Mouse (Mus musculus) heart, embryonic 15.5 days (tissue): ENCODE data around the gene Atoh8. TPM values are rescaled to one million over a fixed set of nuclear protein-coding genes. Genes with fewer than 3 reads are reported as not detected.

Experiments
- ATAC-seq: fragments of 200-750 bp; cut with Nextera tagmentation; replicated peaks from 2 replicates; pipeline ENCODE4 v1.8.0; 2017; ENCODE audit warnings: low read depth, moderate TSS enrichment; ENCODE audit not compliant: insufficient number of reproducible peaks, insufficient read depth, low FRiP score
- H3K27ac ChIP-seq: fragments of 300-500 bp; sonication (generic); 2 replicates; pipeline ENCODE4 v1.5.1; 2015; ENCODE audit warnings: mild to moderate bottlenecking, inconsistent platforms
- H3K27me3 ChIP-seq: fragments of 300-500 bp; sonication (generic); 2 replicates; pipeline ENCODE4 v1.6.1; 2015; ENCODE audit warnings: inconsistent platforms
- H3K36me3 ChIP-seq: fragments of 300-500 bp; sonication (generic); 2 replicates; pipeline ENCODE4 v1.6.1; 2015; ENCODE audit warnings: mild to moderate bottlenecking, inconsistent platforms
- H3K4me1 ChIP-seq: fragments of 300-500 bp; sonication (generic); replicated peaks from 2 replicates; pipeline ENCODE4 v1.6.1; 2015; ENCODE audit warnings: inconsistent platforms
- H3K4me2 ChIP-seq: fragments of 300-500 bp; sonication (generic); 2 replicates; pipeline ENCODE4 v1.6.1; 2015; ENCODE audit warnings: inconsistent platforms, mild to moderate bottlenecking, moderate library complexity
- H3K4me3 ChIP-seq: fragments of 300-500 bp; sonication (generic); 2 replicates; pipeline ENCODE4 v1.5.1; 2015; ENCODE audit warnings: mild to moderate bottlenecking, inconsistent platforms
- H3K9ac ChIP-seq: fragments of 300-500 bp; sonication (generic); 2 replicates; pipeline ENCODE4 v1.6.1; 2015; ENCODE audit warnings: mild to moderate bottlenecking, inconsistent platforms
- H3K9me3 ChIP-seq: fragments of 300-500 bp; sonication (generic); replicated peaks from 2 replicates; pipeline ENCODE4 v1.6.1; 2016; ENCODE audit warnings: inconsistent platforms
- WGBS: fragments of 180-500 bp; shearing (Covaris S2); methylation state at CpG from one replicate; pipeline ENCODE4 v1.1.7; 2015; ENCODE audit warnings: mixed read lengths; 5-methylcytosine and 5-hydroxymethylcytosine counted together
- polyA plus RNA-seq: library from polyadenylated mRNA; unstranded; fragments of >200 nt; fragmentation: Nextera tagmentation; extraction: Ambion mirVana; gene quantifications from 2 replicates; pipeline ENCODE4 v1.2.1, GENCODE M21; 2015

The Atoh8 gene
- polyA plus RNA-seq, 1 experiment from 2014 or later, result 14.0 TPM

DNA sequence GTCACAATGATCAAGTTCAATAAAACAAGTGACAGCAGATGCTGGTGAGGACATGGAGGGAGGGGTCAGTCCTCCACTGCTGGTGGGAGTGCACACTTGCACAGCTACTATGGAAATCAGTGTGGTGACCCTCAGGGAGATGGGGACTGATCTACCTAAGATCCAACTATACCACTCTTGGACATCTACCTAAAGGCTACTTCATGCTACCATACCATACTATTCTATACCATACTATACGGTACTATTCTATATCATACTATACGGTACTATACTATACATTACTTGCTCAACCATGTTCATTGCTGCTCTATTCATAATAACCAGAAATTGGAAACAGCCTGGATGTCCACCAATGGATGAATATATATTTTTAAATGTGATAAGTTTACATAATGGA is 69.5 kb downstream of the Atoh8 start:
- H3K4me2 ChIP-seq, result no peak overlapping the region
- ATAC-seq, result no peak
- no peak overlapping the region for H3K27ac ChIP-seq
- no peak overlapping the region for H3K4me3 ChIP-seq
- H3K36me3 ChIP-seq, result no peaks in the 10 kb centered on the region
- no peaks in the 10 kb centered on the region for H3K27me3 ChIP-seq
- H3K4me1 ChIP-seq, result peaks cover 15% of the 10 kb centered on the region
- no peak overlapping the region for H3K9ac ChIP-seq
- no peaks in the 10 kb centered on the region for H3K9me3 ChIP-seq
- WGBS, result 53% methylated on average over 2 of the region's 2 CpGs

GRCm38 (mm10) chr6:72164321-72165275 is 70.8 kb downstream of the Atoh8 start:
- H3K27ac ChIP-seq, result no peak overlapping the region
- H3K4me3 ChIP-seq, result no peak overlapping the region
- peak; percentile 72 for ATAC-seq
- H3K9me3 ChIP-seq, result no peaks in the 10 kb centered on the region
- no peak overlapping the region for H3K9ac ChIP-seq
- no peaks in the 10 kb centered on the region for H3K27me3 ChIP-seq
- no peaks in the 10 kb centered on the region for H3K36me3 ChIP-seq
- H3K4me1 ChIP-seq, result peaks cover 15% of the 10 kb centered on the region
- WGBS, result 17% methylated on average over 20 of the region's 20 CpGs
- peak overlapping the region; percentile 12; the same call in 1 of the 2 replicates for H3K4me2 ChIP-seq

- WGBS, result 24% methylated on average over 19 of the region's 19 CpGs
- H3K27ac ChIP-seq, result peak overlapping the region; percentile 32; the same call in 1 of the 2 replicates
- peak; percentile 30; the same call in 1 of the 2 replicates for ATAC-seq
- peak overlapping the region; percentile 27 for H3K4me2 ChIP-seq
- no peak overlapping the region for H3K4me3 ChIP-seq
- H3K9me3 ChIP-seq, result no peaks in the 10 kb centered on the region
- H3K36me3 ChIP-seq, result no peaks in the 10 kb centered on the region
- no peaks in the 10 kb centered on the region for H3K27me3 ChIP-seq
- peaks cover 15% of the 10 kb centered on the region for H3K4me1 ChIP-seq
- no peak overlapping the region for H3K9ac ChIP-seq
Observed at GRCm38 (mm10) chr6:72162155-72162890, 73.1 kb downstream of the Atoh8 start.

DNA sequence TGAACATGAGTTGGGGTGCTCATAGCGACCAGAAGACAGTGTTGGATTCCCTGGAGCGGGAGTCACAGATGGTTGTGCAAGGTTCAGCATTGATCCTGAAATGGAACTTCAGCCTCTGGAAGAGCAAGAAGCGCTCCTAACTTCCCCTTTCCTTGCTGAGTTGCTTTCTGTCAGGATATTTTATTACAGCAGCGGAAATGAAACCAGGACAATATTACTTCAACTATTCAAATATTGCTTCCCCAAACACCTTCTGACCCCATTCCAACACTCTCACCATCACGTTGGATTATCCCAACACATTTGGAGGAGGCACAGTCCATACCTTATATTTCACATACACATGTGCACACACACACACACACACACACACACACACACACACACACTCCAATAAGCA is 73.6 kb downstream of the Atoh8 start:
- no peaks in the 10 kb centered on the region for H3K27me3 ChIP-seq
- ATAC-seq, result no peak
- H3K9me3 ChIP-seq, result no peaks in the 10 kb centered on the region
- no peak overlapping the region for H3K4me3 ChIP-seq
- no peak overlapping the region for H3K9ac ChIP-seq
- H3K4me1 ChIP-seq, result peaks cover 15% of the 10 kb centered on the region
- WGBS, result 75% methylated on average over 5 of the region's 5 CpGs
- no peaks in the 10 kb centered on the region for H3K36me3 ChIP-seq
- no peak overlapping the region for H3K27ac ChIP-seq
- no peak overlapping the region for H3K4me2 ChIP-seq

DNA sequence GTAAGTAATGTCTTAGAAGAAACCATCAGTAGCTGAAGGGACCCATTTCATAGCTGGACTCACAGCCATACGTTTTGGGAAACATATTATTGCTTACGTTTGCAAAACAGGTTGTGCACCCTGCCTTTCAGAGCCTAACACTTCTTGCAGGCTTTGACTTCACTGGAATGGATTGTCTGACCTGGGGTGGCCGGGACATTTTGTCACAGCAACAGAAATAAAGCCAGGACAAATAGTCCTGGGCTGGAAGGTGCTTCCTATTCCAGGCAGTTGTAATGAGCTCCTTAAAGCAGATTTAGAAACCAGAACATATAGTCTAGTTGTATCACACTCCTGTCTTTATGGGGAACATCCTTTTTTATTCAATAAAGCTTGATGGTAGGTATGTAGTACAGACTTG is 74.4 kb downstream of the Atoh8 start:
- Histone ChIP-seq H3K27me3 (no peaks in the 10 kb centered on the region), H3K4me1 (peaks cover 15% of the 10 kb centered on the region), H3K27ac (no peak overlapping the region), H3K9me3 (no peaks in the 10 kb centered on the region), H3K4me3 (no peak overlapping the region), H3K36me3 (no peaks in the 10 kb centered on the region), H3K9ac (no peak overlapping the region), H3K4me2 (no peak overlapping the region)
- no peak for ATAC-seq
- WGBS, result 75% methylated on average over 3 of the region's 3 CpGs

- no peaks in the 10 kb centered on the region for H3K27me3 ChIP-seq
- 66% methylated on average over 10 of the region's 10 CpGs for WGBS
- ATAC-seq, result no peak
- no peak overlapping the region for H3K4me2 ChIP-seq
- peaks cover 15% of the 10 kb centered on the region for H3K4me1 ChIP-seq
- no peaks in the 10 kb centered on the region for H3K9me3 ChIP-seq
- no peak overlapping the region for H3K27ac ChIP-seq
- no peak overlapping the region for H3K4me3 ChIP-seq
- 0 out of 2 replicates have a peak, but pooled peaks cover 1% of the 10 kb centered on the region for H3K36me3 ChIP-seq
- no peak overlapping the region for H3K9ac ChIP-seq
Observed at GRCm38 (mm10) chr6:72159861-72160395, 75.4 kb downstream of the Atoh8 start.

DNA sequence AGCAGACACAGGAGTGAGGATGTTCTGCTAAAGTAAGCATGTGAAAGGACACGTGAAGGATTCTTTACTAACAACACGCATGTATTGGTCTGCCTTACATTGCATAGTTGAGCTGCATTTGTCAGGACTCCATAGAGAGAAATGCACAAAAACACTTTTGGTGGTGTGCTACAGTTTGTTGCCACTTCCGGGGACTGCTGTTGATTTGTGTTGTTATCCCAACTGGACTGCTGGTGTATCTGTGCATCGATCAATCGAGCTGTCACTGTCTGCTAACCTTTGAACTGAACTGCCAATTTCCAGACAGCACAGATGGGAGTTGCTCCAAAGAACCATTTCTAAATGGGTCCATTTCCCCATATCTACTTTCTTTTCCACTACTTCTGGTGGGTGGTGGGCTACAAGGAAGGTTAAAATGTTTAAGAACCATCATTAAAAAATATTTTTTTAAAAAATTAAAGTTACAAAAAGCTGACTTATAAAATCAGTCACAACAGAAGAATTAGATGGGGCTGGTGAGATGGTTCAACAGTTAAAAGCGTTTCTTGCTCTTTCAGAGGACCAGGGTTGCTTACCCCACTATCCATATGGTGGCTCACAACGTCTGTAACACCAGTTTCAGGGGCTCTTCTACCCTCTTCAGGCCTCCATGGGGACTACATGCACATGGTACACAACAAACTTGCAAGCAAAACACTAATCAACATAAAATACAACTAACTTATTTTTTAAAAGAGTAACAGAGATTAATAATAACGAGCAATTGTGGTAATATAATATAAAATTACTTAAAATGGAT is 76.2 kb downstream of the Atoh8 start:
- no peaks in the 10 kb centered on the region for H3K27me3 ChIP-seq
- H3K4me2 ChIP-seq, result no peak overlapping the region
- peaks cover 8% of the 10 kb centered on the region for H3K4me1 ChIP-seq
- no peak overlapping the region for H3K9ac ChIP-seq
- H3K36me3 ChIP-seq, result peaks cover 7% of the 10 kb centered on the region; the same call in 1 of the 2 replicates
- 82% methylated on average over 8 of the region's 8 CpGs for WGBS
- H3K27ac ChIP-seq, result no peak overlapping the region
- ATAC-seq, result no peak
- H3K9me3 ChIP-seq, result no peaks in the 10 kb centered on the region
- H3K4me3 ChIP-seq, result no peak overlapping the region

Other genes with a start within 250 kb of the Atoh8 start
- 43.3 and 48.2 TPM in 2 replicates for gene St3gal5, start 138.0 kb downstream of the Atoh8 start, polyA plus RNA-seq
- gene Sftpb, start 69.0 kb upstream of the Atoh8 start, polyA plus RNA-seq, result 2.1 and 6.4 TPM in 2 replicates
- gene Usp39, start 109.6 kb upstream of the Atoh8 start, polyA plus RNA-seq, result 25.3 and 28.0 TPM in 2 replicates
- 15.6 and 20.0 TPM in 2 replicates for gene 0610030E20Rik, start 111.7 kb upstream of the Atoh8 start, polyA plus RNA-seq
- 11.1 and 12.8 TPM in 2 replicates for gene Tmem150a, start 119.9 kb upstream of the Atoh8 start, polyA plus RNA-seq
- gene Rnf181, start 131.4 kb upstream of the Atoh8 start, polyA plus RNA-seq, result 76.8 and 86.0 TPM in 2 replicates
- gene Vamp5, start 144.9 kb upstream of the Atoh8 start, polyA plus RNA-seq, result 43.2 and 46.1 TPM in 2 replicates
- gene Vamp8, start 155.1 kb upstream of the Atoh8 start, polyA plus RNA-seq, result 123 and 142 TPM in 2 replicates
- 27.7 and 32.1 TPM in 2 replicates for gene Ggcx, start 178.7 kb upstream of the Atoh8 start, polyA plus RNA-seq
- 247 and 267 TPM in 2 replicates for gene Mat2a, start 204.0 kb upstream of the Atoh8 start, polyA plus RNA-seq